Mouse (Mus musculus) B cell, adult 2 months (primary cell): ENCODE results near the gene Wdr72.

Experiments used
- DNase-seq, 2 experiments: peaks; one replicate each; pipeline ENCODE4 v3.0.0; 2022

The Wdr72 gene

GRCm38 (mm10) chr9:74248084-74248483 lies 137.9 kb downstream of the Wdr72 start:
- no peak for DNase-seq

GRCm38 (mm10) chr9:74249486-74249885 lies 139.3 kb downstream of the Wdr72 start:
- no peak for DNase-seq

GRCm38 (mm10) chr9:74250522-74250921 lies 140.4 kb downstream of the Wdr72 start:
- no peak for DNase-seq

GRCm38 (mm10) chr9:74258389-74258788 lies 148.2 kb downstream of the Wdr72 start:
- no peak for DNase-seq

- DNase-seq, result no peak
Measured at GRCm38 (mm10) chr9:74277752-74278385, 167.7 kb downstream of the Wdr72 start.

- no peak for DNase-seq
Measured at GRCm38 (mm10) chr9:74282072-74282471, 171.9 kb downstream of the Wdr72 start.

- DNase-seq, result no peak
Measured at GRCm38 (mm10) chr9:74286210-74286609, 176.1 kb downstream of the Wdr72 start.

GRCm38 (mm10) chr9:74294479-74294878 lies 184.3 kb downstream of the Wdr72 start:
- no peak for DNase-seq

- DNase-seq, result no peak
Measured at GRCm38 (mm10) chr9:74318771-74319170, 208.6 kb downstream of the Wdr72 start.

- no peak for DNase-seq
Measured at GRCm38 (mm10) chr9:74324089-74324924, 214.2 kb downstream of the Wdr72 start.

- no peak for DNase-seq
Measured at GRCm38 (mm10) chr9:74324925-74325295, 214.8 kb downstream of the Wdr72 start.

GRCm38 (mm10) chr9:74325981-74326380 lies 215.8 kb downstream of the Wdr72 start:
- DNase-seq, result no peak

GRCm38 (mm10) chr9:74328821-74329220 lies 218.7 kb downstream of the Wdr72 start:
- no peak for DNase-seq

GRCm38 (mm10) chr9:74330706-74331495 lies 220.7 kb downstream of the Wdr72 start:
- DNase-seq, result no peak

- DNase-seq, result no peak
Measured at GRCm38 (mm10) chr9:74332321-74332720, 222.2 kb downstream of the Wdr72 start.
